8 mouse cellular contexts compared by ENCODE assay signal in the genomic region with DNA sequence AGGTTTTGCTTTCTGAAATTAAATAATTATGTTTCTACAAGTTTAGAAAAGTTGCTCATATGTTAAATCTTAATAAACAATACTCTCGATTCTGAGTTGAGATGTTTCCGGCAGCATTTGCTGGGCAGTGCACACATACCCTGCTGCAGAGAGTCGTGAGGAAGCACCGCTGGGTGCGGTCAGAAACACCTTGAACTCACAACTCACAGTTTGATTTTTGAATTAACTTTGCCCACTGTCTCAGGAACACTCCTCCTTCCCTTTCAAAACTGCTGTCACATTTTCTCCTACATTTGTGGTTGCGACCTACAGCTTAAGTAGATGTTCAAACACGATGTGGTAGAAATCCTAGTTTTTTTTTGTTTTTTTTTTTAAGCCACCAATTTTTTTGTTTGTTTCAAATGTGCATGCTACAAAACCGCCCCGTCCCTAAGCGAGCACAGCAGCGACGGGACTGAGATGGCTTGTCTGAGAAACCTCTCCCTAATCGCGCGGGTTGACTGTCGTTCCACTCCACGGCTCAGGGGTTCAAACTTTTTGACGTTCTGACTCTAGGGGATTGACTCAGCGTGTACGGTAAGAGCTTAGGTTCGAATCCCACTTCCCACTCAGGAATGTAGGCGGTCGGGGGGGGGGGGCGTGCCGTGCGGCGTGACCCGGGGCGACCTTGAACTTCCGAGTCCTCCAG. TPM values are rescaled to one million over a fixed set of nuclear protein-coding genes. Genes with fewer than 3 reads are reported as not detected.
DNase-seq lines count a peak whose midpoint lies in the region; ATAC-seq and TF ChIP-seq lines count a peak whose summit lies in the region.

No protein-coding gene starts in this region.

- H3K36me3 ChIP-seq in heart, embryonic 10.5 days, result peaks cover 11% of the 10 kb centered on the region; the same call in 1 of the 2 replicates
- peaks cover 25% of the 10 kb centered on the region for H3K36me3 ChIP-seq in E14TG2a.4 (ENCODE audit: insufficient read depth, low read length)
- no peaks in the 10 kb centered on the region for H3K36me3 ChIP-seq in forebrain, embryonic 11.5 days (ENCODE audit: control insufficient read depth, insufficient read depth, low read length)
- H3K36me3 ChIP-seq in limb, embryonic 12.5 days, result peaks cover 19% of the 10 kb centered on the region; the same call in 1 of the 2 replicates
- H3K36me3 ChIP-seq in neural tube, embryonic 15.5 days, result no peaks in the 10 kb centered on the region

- 6% methylated on average over 30 of the region's 30 CpGs for WGBS in heart, embryonic 10.5 days
- WGBS in forebrain, embryonic 11.5 days, result 7% methylated on average over 30 of the region's 30 CpGs
- 8% methylated on average over 27 of the region's 30 CpGs for WGBS in limb, embryonic 12.5 days
- WGBS in neural tube, embryonic 15.5 days, result 10% methylated on average over 30 of the region's 30 CpGs

- no peak for DNase-seq in heart, embryonic 10.5 days (ENCODE audit: low spot score)
- no peak for DNase-seq in heart, postnatal 4 days
- DNase-seq in forebrain, embryonic 11.5 days (ENCODE audit: low spot score), result no peak
- DNase-seq in layer of hippocampus, adult 9-10 months (ENCODE audit: low spot score), result no peak
- DNase-seq in natural killer cell, adult 2 months (ENCODE audit: low spot score in 2 of 2), result no peak

- H3K4me3 ChIP-seq in heart, embryonic 10.5 days, result peak overlapping the region; percentile 87
- peak overlapping the region; percentile 90 for H3K4me3 ChIP-seq in E14TG2a.4 (replicated peaks; ENCODE audit: low read length)
- H3K4me3 ChIP-seq in forebrain, embryonic 11.5 days (ENCODE audit: low read depth, low read length), result peak overlapping the region; percentile 73
- peak overlapping the region; percentile 78 for H3K4me3 ChIP-seq in limb, embryonic 12.5 days (replicated peaks)
- peak overlapping the region; percentile 83 for H3K4me3 ChIP-seq in neural tube, embryonic 15.5 days (replicated peaks)

- H3K27me3 ChIP-seq in heart, embryonic 10.5 days (ENCODE audit: insufficient read depth, poor library complexity, severe bottlenecking), result no peaks in the 10 kb centered on the region
- H3K27me3 ChIP-seq in E14TG2a.4 (ENCODE audit: insufficient read depth, low read length), result no peaks in the 10 kb centered on the region
- no peaks in the 10 kb centered on the region for H3K27me3 ChIP-seq in forebrain, embryonic 11.5 days (ENCODE audit: control insufficient read depth, insufficient read depth, low read length)
- H3K27me3 ChIP-seq in limb, embryonic 12.5 days, result no peaks in the 10 kb centered on the region
- no peaks in the 10 kb centered on the region for H3K27me3 ChIP-seq in neural tube, embryonic 15.5 days (replicated peaks)

- H3K9ac ChIP-seq in forebrain, embryonic 11.5 days (ENCODE audit: low read length), result peak overlapping the region; percentile 84
- H3K9ac ChIP-seq in limb, embryonic 12.5 days (replicated peaks), result peak overlapping the region; percentile 62
- peak overlapping the region; percentile 74 for H3K9ac ChIP-seq in neural tube, embryonic 15.5 days (replicated peaks)

- no peaks in the 10 kb centered on the region for H3K9me3 ChIP-seq in heart, embryonic 10.5 days
- H3K9me3 ChIP-seq in E14TG2a.4 (ENCODE audit: low read length), result no peaks in the 10 kb centered on the region
- no peaks in the 10 kb centered on the region for H3K9me3 ChIP-seq in forebrain, embryonic 11.5 days (ENCODE audit: control insufficient read depth, low read length)
- H3K9me3 ChIP-seq in limb, embryonic 12.5 days, result no peaks in the 10 kb centered on the region
- no peaks in the 10 kb centered on the region for H3K9me3 ChIP-seq in neural tube, embryonic 15.5 days (replicated peaks)

- peak overlapping the region; percentile 66 for H3K4me2 ChIP-seq in forebrain, embryonic 11.5 days (ENCODE audit: low read depth, low read length, severe bottlenecking)
- peak overlapping the region; percentile 78 for H3K4me2 ChIP-seq in limb, embryonic 12.5 days
- H3K4me2 ChIP-seq in neural tube, embryonic 15.5 days, result peak overlapping the region; percentile 83

- no peak; the same call in 1 of the 2 replicates for ATAC-seq in forebrain, embryonic 11.5 days (replicated peaks; ENCODE audit: low FRiP score)
- peak; percentile 58; the same call in 1 of the 2 replicates for ATAC-seq in limb, embryonic 12.5 days (ENCODE audit: insufficient number of reproducible peaks, insufficient read depth, low FRiP score, low TSS enrichment, low read depth)
- peak; percentile 76 for ATAC-seq in neural tube, embryonic 15.5 days (ENCODE audit: low FRiP score)

- peaks cover 11% of the 10 kb centered on the region for H3K4me1 ChIP-seq in heart, embryonic 10.5 days
- peaks cover 30% of the 10 kb centered on the region for H3K4me1 ChIP-seq in E14TG2a.4 (replicated peaks; ENCODE audit: low read depth, low read length)
- H3K4me1 ChIP-seq in forebrain, embryonic 11.5 days (replicated peaks; ENCODE audit: control insufficient read depth, insufficient read depth, low read length), result peaks cover 2% of the 10 kb centered on the region; the same call in 1 of the 2 replicates
- peaks cover 10% of the 10 kb centered on the region for H3K4me1 ChIP-seq in limb, embryonic 12.5 days (replicated peaks)
- H3K4me1 ChIP-seq in neural tube, embryonic 15.5 days, result peaks cover 19% of the 10 kb centered on the region

- peak overlapping the region; percentile 97 for H3K27ac ChIP-seq in heart, embryonic 10.5 days
- H3K27ac ChIP-seq in forebrain, embryonic 11.5 days (ENCODE audit: low read depth, low read length), result no peak overlapping the region
- peak overlapping the region; percentile 77 for H3K27ac ChIP-seq in limb, embryonic 12.5 days
- H3K27ac ChIP-seq in neural tube, embryonic 15.5 days (replicated peaks), result peak overlapping the region; percentile 85

- no peak for TF ChIP-seq CTCF in E14TG2a.4 (conservative IDR thresholded peaks at IDR 0.05; ENCODE audit: low read length)

RNA-seq across cellular contexts. Expression of a gene that starts 0.5 kb away (rescaled TPM):
- polyA plus RNA-seq in heart, embryonic 10.5 days (2016; fragmentation: Nextera tagmentation; extraction: Ambion mirVana), result 29.8 and 32.2 TPM in 2 replicates
- total RNA-seq in heart, postnatal 4 days (2021), result 10 to 100 TPM; 30.0 to 31.3 TPM
- polyA plus RNA-seq in forebrain, embryonic 11.5 days (2014; fragmentation: Nextera tagmentation; extraction: Ambion mirVana), result 26.5 and 29.0 TPM in 2 replicates
- polyA plus RNA-seq in limb, embryonic 12.5 days (2016; fragmentation: Nextera tagmentation; extraction: Ambion mirVana), result 27.8 and 29.3 TPM in 2 replicates
- 22.2 and 23.6 TPM in 2 replicates for polyA plus RNA-seq in neural tube, embryonic 15.5 days (2015; fragmentation: Nextera tagmentation; extraction: Ambion mirVana)

RNA-seq across cellular contexts. Expression of a gene that starts 0.6 kb away (rescaled TPM):
- polyA plus RNA-seq in heart, embryonic 10.5 days (2016; fragmentation: Nextera tagmentation; extraction: Ambion mirVana), result 26.7 and 32.9 TPM in 2 replicates
- 10 to 100 TPM; 36.3 to 37.9 TPM for total RNA-seq in heart, postnatal 4 days (2021)
- polyA plus RNA-seq in forebrain, embryonic 11.5 days (2014; fragmentation: Nextera tagmentation; extraction: Ambion mirVana), result 20.7 and 20.8 TPM in 2 replicates
- polyA plus RNA-seq in limb, embryonic 12.5 days (2016; fragmentation: Nextera tagmentation; extraction: Ambion mirVana), result 16.3 and 16.9 TPM in 2 replicates
- 14.4 and 16.4 TPM in 2 replicates for polyA plus RNA-seq in neural tube, embryonic 15.5 days (2015; fragmentation: Nextera tagmentation; extraction: Ambion mirVana)
